Mouse (Mus musculus) heart, adult 2 months (tissue): ENCODE measurements around the gene Atp2b2. TPM values are rescaled to one million over a fixed set of nuclear protein-coding genes. Genes with fewer than 3 reads are reported as not detected.

Source experiments
- DNase-seq, 2 experiments: peaks; one replicate each; pipeline ENCODE4 v3.0.0; 2021
- H3K27ac ChIP-seq: fragments of 200-600 bp; 2 replicates; pipeline ENCODE4 v1.8.1; 2022
- H3K27me3 ChIP-seq: fragments of 200-500 bp; 2 replicates; pipeline ENCODE4 v1.6.1; 2012; ENCODE audit warnings: mild to moderate bottlenecking, low read length, inconsistent platforms, mixed read lengths; ENCODE audit not compliant: control insufficient read depth, insufficient read depth
- H3K36me3 ChIP-seq: fragments of 200-500 bp; 2 replicates; pipeline ENCODE4 v1.6.1; 2012; ENCODE audit warnings: low read length, inconsistent platforms; ENCODE audit not compliant: control insufficient read depth, insufficient read depth
- H3K4me1 ChIP-seq: fragments of 200-500 bp; 2 replicates; pipeline ENCODE4 v1.6.1; 2011; ENCODE audit warnings: low read length; ENCODE audit not compliant: control insufficient read depth, insufficient read depth
- H3K4me3 ChIP-seq: fragments of 200-600 bp; 2 replicates; pipeline ENCODE4 v1.8.1; 2022
- H3K79me2 ChIP-seq: fragments of 200-500 bp; replicated peaks from 2 replicates; pipeline ENCODE4 v1.6.1; 2012; ENCODE audit warnings: mild to moderate bottlenecking, inconsistent platforms, low read length, moderate library complexity, mixed read lengths; ENCODE audit not compliant: control insufficient read depth, insufficient read depth
- H3K9ac ChIP-seq: fragments of 200-500 bp; 2 replicates; pipeline ENCODE4 v1.6.1; 2012; ENCODE audit warnings: low read depth, mild to moderate bottlenecking, control low read depth, inconsistent platforms, low read length, mixed read lengths
- CTCF ChIP-seq: fragments of 200-600 bp; IDR thresholded peaks from 2 replicates; pipeline ENCODE4 v1.8.1; 2022; ENCODE audit warnings: antibody characterized with exemption, mild to moderate bottlenecking, moderate library complexity
- EP300 ChIP-seq: fragments of 200-500 bp; IDR thresholded peaks from 2 replicates; pipeline ENCODE4 v1.6.1; 2011; ENCODE audit warnings: low read depth, low read length, control low read depth; ENCODE audit not compliant: insufficient read depth
- POLR2A ChIP-seq: fragments of 200-500 bp; IDR thresholded peaks from 2 replicates; pipeline ENCODE4 v1.6.1; 2011; ENCODE audit warnings: mild to moderate bottlenecking, low read depth, low read length, control low read depth; ENCODE audit not compliant: insufficient read depth
- WGBS: fragments of 180-500 bp; shearing (Covaris S2); methylation state at CpG from one replicate; pipeline ENCODE4 v1.1.7; 2018; 5-methylcytosine and 5-hydroxymethylcytosine counted together
- intact Hi-C: fragments of 180-260 bp; cut with DNase I; formaldehyde crosslinking; loops from one replicate; pipeline ENCODE4 v1.15.1; 2025
- polyA plus RNA-seq: library from polyadenylated mRNA; depleted of rRNA; stranded (reverse); fragments of >200 nt; gene quantifications from 2 replicates; pipeline ENCODE4 v1.2.3, GENCODE M21; 2012
- total RNA-seq, 2 experiments: library from RNA; stranded (reverse); gene quantifications; 2 replicates each; pipeline ENCODE4 v1.2.3; 2021

Atp2b2 gene
- total and polyA plus RNA-seq, 3 experiments: 0.64 to 1.1 (median 0.84) TPM

- no peaks in the 10 kb centered on the region for H3K36me3 ChIP-seq
- no peak for DNase-seq
- no peak for TF ChIP-seq EP300
- TF ChIP-seq POLR2A: no peak
- TF ChIP-seq CTCF: no peak
- no peaks in the 10 kb centered on the region for H3K79me2 ChIP-seq
- H3K4me1 ChIP-seq: no peaks in the 10 kb centered on the region
- H3K27me3 ChIP-seq: no peaks in the 10 kb centered on the region
- H3K4me3 ChIP-seq: no peak overlapping the region
- no peak overlapping the region for H3K9ac ChIP-seq
- 44% methylated on average over 6 of the region's 6 CpGs for WGBS
- intact Hi-C loops: no loop called here
- H3K27ac ChIP-seq: no peak overlapping the region
Measured at GRCm38 (mm10) chr6:113787459-113787968, 254.9 kb downstream of the Atp2b2 start.

GRCm38 (mm10) chr6:113785658-113786057 is 256.8 kb downstream of the Atp2b2 start:
- no peak for DNase-seq
- Histone ChIP-seq H3K27me3 (no peaks in the 10 kb centered on the region), H3K9ac (no peak overlapping the region), H3K4me3 (no peak overlapping the region), H3K27ac (no peak overlapping the region), H3K79me2 (no peaks in the 10 kb centered on the region), H3K36me3 (no peaks in the 10 kb centered on the region), H3K4me1 (no peaks in the 10 kb centered on the region)
- 74% methylated on average over 7 of the region's 7 CpGs for WGBS
- intact Hi-C loops: no loop called here
- TF ChIP-seq POLR2A (no peak), CTCF (no peak), EP300 (no peak)

GRCm38 (mm10) chr6:113778229-113778753 is 264.1 kb downstream of the Atp2b2 start:
- DNase-seq: no peak
- WGBS: 67% methylated on average over 7 of the region's 7 CpGs
- no peak overlapping the region for H3K27ac ChIP-seq
- H3K79me2 ChIP-seq: no peaks in the 10 kb centered on the region
- no peak for TF ChIP-seq EP300
- TF ChIP-seq CTCF: no peak
- TF ChIP-seq POLR2A: no peak
- H3K9ac ChIP-seq: no peak overlapping the region
- no peaks in the 10 kb centered on the region for H3K36me3 ChIP-seq
- no peak overlapping the region for H3K4me3 ChIP-seq
- H3K4me1 ChIP-seq: no peaks in the 10 kb centered on the region
- intact Hi-C loops: no loop called here
- H3K27me3 ChIP-seq: no peaks in the 10 kb centered on the region

GRCm38 (mm10) chr6:113768804-113769203 is 273.6 kb downstream of the Atp2b2 start:
- no peak for DNase-seq
- H3K4me3 ChIP-seq: no peak overlapping the region
- H3K27ac ChIP-seq: no peak overlapping the region
- H3K79me2 ChIP-seq: no peaks in the 10 kb centered on the region
- no peak overlapping the region for H3K9ac ChIP-seq
- H3K4me1 ChIP-seq: no peaks in the 10 kb centered on the region
- H3K36me3 ChIP-seq: no peaks in the 10 kb centered on the region
- intact Hi-C loops: loop anchor here (10.0 kb wide), 2 partner anchors 196 to 486 kb away; no protein-coding TSS in a partner anchor
- no peaks in the 10 kb centered on the region for H3K27me3 ChIP-seq
- no peak for TF ChIP-seq EP300
- no peak for TF ChIP-seq CTCF
- TF ChIP-seq POLR2A: no peak
- WGBS: 34% methylated on average over 11 of the region's 11 CpGs

- H3K79me2 ChIP-seq: no peaks in the 10 kb centered on the region
- intact Hi-C loops: loop anchor here (1.0 to 10.0 kb wide), 3 partner anchors 203 to 493 kb away; no protein-coding TSS in a partner anchor
- H3K27me3 ChIP-seq: no peaks in the 10 kb centered on the region
- no peak overlapping the region for H3K9ac ChIP-seq
- no peak overlapping the region for H3K4me3 ChIP-seq
- TF ChIP-seq POLR2A (no peak), CTCF (peak; percentile 91)
- H3K36me3 ChIP-seq: no peaks in the 10 kb centered on the region
- 20% methylated on average over 7 of the region's 7 CpGs for WGBS
- no peaks in the 10 kb centered on the region for H3K4me1 ChIP-seq
- no peak overlapping the region for H3K27ac ChIP-seq
- peak; percentile 35 to 46 for DNase-seq
Measured at GRCm38 (mm10) chr6:113761644-113762043, 280.8 kb downstream of the Atp2b2 start.

GRCm38 (mm10) chr6:113749119-113749685 is 293.2 kb downstream of the Atp2b2 start:
- Histone ChIP-seq H3K27me3 (peaks cover 2% of the 10 kb centered on the region; the same call in 1 of the 2 replicates), H3K4me1 (no peaks in the 10 kb centered on the region), H3K36me3 (no peaks in the 10 kb centered on the region), H3K27ac (no peak overlapping the region), H3K4me3 (no peak overlapping the region), H3K9ac (no peak overlapping the region), H3K79me2 (no peaks in the 10 kb centered on the region)
- DNase-seq: no peak
- WGBS: 67% methylated on average over 17 of the region's 17 CpGs
- TF ChIP-seq EP300 (no peak), POLR2A (no peak), CTCF (no peak)
- intact Hi-C loops: no loop called here
